Mouse (Mus musculus) bone marrow macrophage, adult 2 months (primary cell): ENCODE measurements at regions not wholly inside any gene's neighbourhood (a gene's known extent, or its start where the extent isn't known, plus 50 kb on each side); places are given as distances from the start of the nearest gene placed in this dataset.

Source experiments
- H3K27ac ChIP-seq: 2 replicates; pipeline ENCODE4 v1.5.1; 2012; ENCODE audit warnings: low read depth, low read length; ENCODE audit not compliant: insufficient read depth
- H3K4me1 ChIP-seq: 2 replicates; pipeline ENCODE4 v1.6.1; 2012; ENCODE audit warnings: low read length; ENCODE audit not compliant: control insufficient read depth, insufficient read depth
- H3K4me3 ChIP-seq: 2 replicates; pipeline ENCODE4 v1.5.1; 2012; ENCODE audit warnings: mild to moderate bottlenecking, low read length, moderate library complexity; ENCODE audit not compliant: insufficient read depth
- CTCF ChIP-seq: IDR thresholded peaks from 2 replicates; pipeline ENCODE4 v1.5.1; 2012; ENCODE audit warnings: low read depth, mild to moderate bottlenecking, low read length, moderate library complexity
- POLR2A ChIP-seq: IDR thresholded peaks from 2 replicates; pipeline ENCODE4 v1.6.1; 2012; ENCODE audit warnings: mild to moderate bottlenecking, low read depth, low read length, borderline replicate concordance

DNA sequence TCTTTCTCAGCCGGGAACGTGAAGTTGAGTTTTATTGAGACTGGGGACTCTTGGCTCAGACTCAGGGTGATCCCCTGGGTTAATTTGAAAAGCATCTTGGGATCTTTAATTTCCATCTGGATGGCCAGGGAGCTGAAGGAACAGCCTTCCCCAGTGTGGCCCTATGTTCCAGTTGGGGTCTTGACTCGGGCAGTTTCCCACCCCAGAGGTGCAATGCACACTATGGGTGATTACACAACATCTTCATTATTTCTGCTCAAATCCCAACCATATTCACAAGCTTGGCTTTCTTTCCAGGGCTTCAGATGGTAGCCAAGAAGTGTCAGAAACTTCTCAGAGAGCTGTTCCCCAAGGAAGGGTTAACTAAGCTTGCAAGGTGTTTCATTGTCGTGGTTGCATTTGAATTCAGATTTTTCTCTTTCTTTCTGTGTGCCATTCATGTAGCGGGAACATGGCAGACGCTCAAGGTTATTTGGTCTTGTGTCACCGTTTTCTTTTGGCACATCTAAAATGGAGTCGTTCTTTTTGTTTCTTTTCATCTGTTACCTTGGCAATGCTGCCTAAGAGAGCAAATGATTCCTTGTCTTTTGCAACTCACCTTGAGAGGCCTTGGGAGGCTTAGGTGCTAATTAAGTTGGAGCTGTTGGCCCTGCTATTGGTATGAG is 179.5 kb downstream of the Fam169b start:
- no peak for TF ChIP-seq CTCF

DNA sequence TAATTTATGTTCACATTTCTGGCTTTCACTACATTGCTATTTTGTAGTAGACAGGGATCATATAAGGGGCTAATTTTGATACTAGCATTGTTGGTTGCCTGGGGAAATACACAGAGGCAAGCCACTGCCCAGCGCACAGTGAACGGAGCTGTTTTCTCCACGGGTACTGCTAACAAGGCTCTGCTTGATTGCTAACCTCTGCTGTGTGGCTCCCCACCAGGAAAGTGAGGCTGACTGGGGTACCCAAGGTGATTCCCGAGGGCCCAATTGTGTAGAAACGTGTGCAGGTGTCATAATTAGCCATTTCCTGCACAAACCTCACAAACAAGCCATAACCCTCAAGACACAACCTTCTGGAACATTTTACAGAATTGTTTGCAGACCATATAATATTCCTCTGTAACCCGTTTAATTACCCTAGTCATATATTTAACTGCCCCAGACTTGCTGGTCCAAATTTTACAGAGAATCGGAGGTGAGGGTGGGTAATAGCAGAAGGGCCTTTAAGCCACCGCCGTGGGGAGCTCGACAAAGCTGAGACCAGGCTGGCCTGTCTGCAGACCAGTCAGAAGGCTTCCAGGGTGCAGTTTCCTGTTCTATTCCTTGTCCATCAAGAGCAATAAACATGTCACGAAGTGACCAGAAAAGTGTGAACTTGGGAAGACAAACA is 170.9 kb downstream of the Fam169b start:
- Histone ChIP-seq H3K27ac (no peak overlapping the region), H3K4me3 (no peak overlapping the region), H3K4me1 (no peaks in the 10 kb centered on the region)
- TF ChIP-seq POLR2A (no peak), CTCF (no peak)

More for the DNA sequence above, 179.5 kb downstream of the Fam169b start:
- Histone ChIP-seq H3K4me3 (no peak overlapping the region), H3K27ac (no peak overlapping the region), H3K4me1 (no peaks in the 10 kb centered on the region)

DNA sequence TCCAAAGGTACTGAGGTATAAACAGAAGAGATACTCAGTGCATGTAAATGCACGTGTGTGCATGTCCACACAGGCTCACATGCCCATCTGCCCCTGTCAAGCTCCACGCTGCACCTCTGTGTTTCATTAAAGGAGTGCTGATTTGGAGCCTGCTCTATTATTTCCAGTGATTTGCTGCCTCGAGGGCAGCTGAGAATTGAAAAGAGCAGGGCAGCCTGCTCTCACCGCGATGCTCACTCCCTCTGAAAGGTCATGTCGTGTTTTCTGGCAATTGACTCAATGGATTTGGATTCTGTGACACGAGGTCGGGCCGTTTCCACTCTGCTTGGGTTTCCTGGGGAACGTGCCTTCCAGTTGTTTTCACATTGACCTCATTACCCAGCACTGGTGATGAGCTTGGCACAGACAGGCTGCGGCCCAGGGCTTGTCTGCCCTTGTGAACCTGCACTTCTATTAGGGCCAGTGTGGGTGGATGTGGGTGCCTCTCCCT is 167.1 kb downstream of the Fam169b start:
- no peaks in the 10 kb centered on the region for H3K4me1 ChIP-seq
- H3K27ac ChIP-seq = no peak overlapping the region
- no peak overlapping the region for H3K4me3 ChIP-seq
- no peak for TF ChIP-seq POLR2A
- TF ChIP-seq CTCF = no peak

DNA sequence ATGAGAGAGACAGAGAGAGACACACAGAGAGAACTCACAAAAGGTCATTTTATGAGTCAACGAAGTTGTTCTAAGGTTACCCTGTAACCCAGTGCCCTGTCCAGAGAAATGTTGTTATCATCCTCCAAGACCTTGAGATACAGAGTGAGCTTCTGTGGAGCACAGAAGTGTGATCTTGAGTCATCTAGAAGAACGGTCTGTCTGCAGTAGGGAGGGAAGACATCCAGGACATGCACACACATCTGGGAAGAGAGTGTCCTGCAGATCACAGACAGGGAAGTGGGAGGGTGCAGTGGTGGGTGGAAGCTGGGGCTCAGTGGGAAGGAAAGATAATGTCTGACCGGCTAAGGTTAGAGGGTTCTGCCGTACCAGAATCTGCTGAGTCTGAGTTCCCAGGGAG is 155.3 kb downstream of the Fam169b start:
- Histone ChIP-seq H3K4me3 (no peak overlapping the region), H3K4me1 (no peaks in the 10 kb centered on the region)
- TF ChIP-seq CTCF (no peak), POLR2A (no peak)

DNA sequence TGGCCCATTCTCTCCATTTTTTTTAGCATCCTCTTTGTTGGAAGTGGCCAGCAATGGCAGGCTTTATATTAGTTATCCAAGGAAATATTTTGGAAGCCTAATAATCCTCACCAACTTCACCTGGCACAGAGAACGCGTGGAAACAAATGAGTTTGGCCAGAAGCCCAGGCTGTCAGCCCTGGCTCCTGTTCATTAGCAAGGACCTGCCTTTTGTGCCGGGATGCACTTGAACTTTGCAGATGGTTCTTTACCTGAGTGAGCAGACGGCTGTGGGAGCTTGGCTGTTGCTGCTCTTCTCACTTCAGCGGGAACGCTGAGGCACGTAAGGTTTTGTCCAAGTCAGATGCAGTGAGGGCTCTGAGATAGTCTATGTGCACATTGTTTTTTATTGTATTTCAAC is 142.3 kb downstream of the Fam169b start:
- no peaks in the 10 kb centered on the region for H3K4me1 ChIP-seq
- TF ChIP-seq CTCF = no peak
- no peak for TF ChIP-seq POLR2A
- no peak overlapping the region for H3K27ac ChIP-seq
- H3K4me3 ChIP-seq = no peak overlapping the region

More for the DNA sequence above, 155.3 kb downstream of the Fam169b start:
- H3K27ac ChIP-seq = no peak overlapping the region

DNA sequence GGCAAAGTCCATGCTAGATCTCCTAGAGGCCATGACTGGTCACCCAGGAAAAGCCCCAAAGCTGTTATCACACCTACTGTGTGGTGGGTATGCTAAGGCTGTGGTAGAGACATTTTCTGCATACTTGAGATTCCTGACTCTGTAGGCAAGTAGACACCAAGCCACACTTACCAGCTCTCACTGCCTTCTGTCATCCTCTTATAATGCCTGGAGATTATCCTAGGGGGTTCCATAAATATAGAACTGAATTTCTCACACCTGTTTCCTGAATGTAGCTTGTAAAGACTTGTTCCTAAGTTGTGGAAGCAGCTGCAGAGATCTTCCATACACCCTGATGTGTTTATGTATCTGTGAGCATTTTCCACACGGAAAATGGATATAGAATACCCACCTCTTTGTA is 139.1 kb downstream of the Fam169b start:
- H3K27ac ChIP-seq = no peak overlapping the region
- no peak overlapping the region for H3K4me3 ChIP-seq
- no peaks in the 10 kb centered on the region for H3K4me1 ChIP-seq
- TF ChIP-seq POLR2A (no peak), CTCF (no peak)
